Mouse (Mus musculus): ENCODE results near the gene Ly6c2.
A peak's percentile ranks its signal among the peaks of the same experiment; 100 is the strongest.
"Not testable (repeated sequence)": the region's sequence is repeated elsewhere in the genome, so short reads cannot be mapped to it uniquely, and the experiment has no call there.

Ly6c2 gene

DNA sequence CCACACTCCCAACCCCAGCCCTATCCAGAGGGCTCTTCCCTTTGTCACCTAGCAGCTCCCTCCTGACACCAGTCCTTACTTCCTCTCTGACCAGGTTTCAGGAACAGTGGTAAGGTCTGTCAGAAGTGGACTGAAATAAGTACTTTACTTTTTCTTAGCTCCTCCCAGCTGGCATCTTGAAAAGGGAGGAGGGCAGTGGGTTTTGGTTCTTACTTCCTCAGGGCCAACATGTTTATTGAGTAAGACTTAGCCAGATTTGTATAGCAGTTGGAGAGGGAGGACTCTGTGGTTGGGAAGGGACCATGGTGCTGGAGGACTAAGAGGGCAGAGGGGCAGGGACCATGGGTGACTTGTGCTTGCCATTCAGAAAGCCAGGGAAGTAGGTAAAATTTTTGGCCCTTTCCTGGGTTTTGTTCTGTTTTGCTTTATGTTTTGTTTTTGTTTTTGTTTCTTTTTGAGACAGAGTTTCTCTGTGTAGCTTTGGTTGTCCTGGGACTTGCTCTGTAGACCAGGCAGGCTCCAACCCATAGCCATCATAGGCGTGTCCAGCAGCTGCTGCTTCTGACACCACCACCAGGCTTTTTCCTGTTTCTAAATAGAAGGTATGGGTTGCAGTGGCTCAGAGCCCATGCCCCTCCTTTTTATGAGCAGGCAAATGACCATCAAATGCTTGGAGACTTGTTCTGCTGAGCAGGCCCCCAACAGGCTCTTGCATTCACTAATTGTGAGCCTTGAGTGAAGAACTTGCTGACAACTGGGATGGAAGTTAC lies at the start of gene Ly6c2:
Gene Ly6c2 (minus strand): TSS at position 110 of the 770 bp plus-strand sequence.
- peak; percentile 31 for DNase-seq (ENCODE audit: low read depth)

DNA sequence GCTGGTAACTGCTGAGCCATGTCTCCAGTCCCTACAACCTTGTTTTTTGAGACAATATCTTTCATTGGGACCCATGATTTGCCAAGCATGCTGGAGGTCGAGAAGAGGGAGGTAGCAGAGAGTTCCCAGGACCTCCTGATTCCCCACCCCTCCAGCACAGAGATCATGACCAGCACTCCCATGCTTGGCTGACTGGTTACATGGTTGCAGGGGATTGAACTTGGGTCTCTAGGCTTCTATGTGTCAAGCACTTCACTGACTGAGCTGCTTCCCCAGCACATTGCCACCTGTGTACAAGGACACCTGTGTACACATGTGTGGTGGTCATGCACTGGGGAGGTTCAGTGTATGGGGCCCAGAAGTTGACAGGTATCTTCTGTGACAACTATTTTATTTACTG lies 45.9 kb upstream of the Ly6c2 start:
- DNase-seq (ENCODE audit: low read depth), result no peak

DNA sequence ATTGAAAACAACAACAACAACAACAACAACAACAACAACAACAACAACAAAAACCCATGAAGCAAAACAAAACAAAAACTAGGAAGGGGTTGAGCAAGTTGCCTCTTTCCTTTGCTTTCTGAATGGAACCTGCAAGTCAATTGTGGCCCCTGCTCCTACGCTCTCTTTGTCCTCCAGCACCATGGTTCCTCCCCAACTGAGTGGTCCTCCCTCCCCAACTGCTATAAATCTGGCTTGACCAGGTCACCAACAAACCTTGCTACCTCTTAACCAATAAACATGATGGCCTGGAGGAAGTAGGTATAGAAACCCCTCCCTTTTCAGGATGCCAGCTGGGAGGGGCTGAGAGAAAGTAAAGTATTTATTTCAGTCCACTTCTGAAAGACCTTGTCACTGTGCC lies 43.2 kb upstream of the Ly6c2 start, which contains the start of gene Ly6g:
Gene Ly6g (plus strand): TSS at position 301 of the 400 bp plus-strand sequence.
- no peak for DNase-seq (ENCODE audit: low read depth)

DNA sequence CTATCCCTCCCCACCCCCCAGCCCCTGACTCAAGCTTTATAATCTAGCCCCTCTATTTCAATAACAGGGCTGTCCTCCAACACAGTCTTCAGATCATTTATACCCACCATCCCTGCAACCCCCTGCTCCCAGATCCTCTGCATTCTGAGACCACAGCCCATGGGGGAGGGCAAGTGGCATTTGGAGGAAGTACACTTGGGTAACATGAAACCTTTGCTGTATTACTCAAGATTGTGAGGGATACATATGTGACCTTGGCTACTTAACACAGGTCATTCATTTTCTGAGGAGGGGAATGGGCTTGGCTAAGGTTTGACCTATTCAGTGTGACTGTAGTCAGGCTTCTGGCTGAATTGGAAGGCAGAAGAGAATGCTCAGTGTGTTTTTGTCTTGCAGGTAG lies 41.3 kb upstream of the Ly6c2 start:
- DNase-seq (ENCODE audit: low read depth), result no peak

DNA sequence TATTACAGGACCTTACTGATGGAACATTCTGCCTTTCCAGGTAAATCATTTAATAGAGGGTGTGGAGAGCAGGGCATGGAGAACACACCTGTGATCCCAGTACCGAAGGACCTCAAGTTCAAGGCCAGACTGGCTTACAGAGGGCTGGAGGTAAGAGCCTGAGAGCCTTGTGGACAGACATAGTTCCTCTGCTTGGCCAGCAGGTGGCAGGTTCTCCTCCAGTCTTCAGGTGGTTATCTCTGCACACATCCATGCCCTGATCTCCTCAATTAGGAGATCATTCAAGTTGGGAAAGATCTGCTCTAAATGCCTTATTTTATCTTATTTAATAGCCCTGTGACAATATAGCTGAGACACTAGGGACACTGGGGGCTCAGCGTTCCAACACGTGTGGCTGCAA lies 32.0 kb upstream of the Ly6c2 start:
- peak; percentile 47 for DNase-seq (ENCODE audit: low read depth)

DNA sequence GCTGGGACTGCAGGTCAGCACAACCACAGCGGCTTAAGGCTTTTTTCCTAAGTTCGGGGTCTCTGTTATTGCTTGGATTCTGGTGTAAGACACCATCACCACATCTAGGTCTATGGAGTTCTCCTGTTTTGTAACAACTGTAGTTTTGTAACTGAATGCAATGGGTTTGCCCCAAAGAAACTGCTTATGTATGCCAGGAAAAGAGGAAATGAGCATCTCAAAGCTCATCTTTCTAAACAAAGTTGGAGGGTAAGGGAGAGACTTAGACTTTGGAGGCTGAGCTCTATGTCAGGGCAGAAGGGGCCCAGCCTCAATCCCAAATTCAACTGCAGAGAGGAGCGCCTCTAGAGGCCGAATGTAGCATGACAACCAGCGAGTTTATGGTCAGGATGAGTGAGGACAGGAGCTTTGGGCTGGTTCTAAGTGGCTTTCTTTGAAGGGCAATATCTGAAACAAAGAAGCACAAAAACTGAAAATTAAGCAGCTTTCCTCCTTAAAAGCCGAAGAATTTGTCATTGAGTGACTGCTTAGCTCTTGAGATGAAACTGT lies 30.1 kb upstream of the Ly6c2 start:
- peak; percentile 74 for DNase-seq (ENCODE audit: low read depth)

DNA sequence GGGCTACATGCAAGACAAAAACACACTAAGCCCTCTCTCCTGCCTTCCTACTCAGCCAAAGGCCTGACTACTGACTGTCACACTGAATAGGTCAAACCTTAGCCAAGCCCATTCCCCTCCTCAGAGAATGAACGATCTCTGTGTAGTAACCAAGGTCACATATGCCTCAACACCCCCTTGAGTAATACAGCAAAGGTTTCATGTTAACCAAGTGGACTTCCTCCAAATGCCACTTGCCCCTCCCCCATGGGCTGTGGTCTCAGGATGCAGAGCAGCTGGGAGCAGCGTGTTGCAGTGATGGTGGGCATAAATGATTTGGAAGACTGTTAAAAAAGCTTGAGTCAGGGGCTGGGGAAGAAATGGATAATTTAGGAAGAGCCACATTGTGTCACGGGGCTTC lies 26.0 kb upstream of the Ly6c2 start:
- DNase-seq (ENCODE audit: low read depth), result peak; percentile 26

DNA sequence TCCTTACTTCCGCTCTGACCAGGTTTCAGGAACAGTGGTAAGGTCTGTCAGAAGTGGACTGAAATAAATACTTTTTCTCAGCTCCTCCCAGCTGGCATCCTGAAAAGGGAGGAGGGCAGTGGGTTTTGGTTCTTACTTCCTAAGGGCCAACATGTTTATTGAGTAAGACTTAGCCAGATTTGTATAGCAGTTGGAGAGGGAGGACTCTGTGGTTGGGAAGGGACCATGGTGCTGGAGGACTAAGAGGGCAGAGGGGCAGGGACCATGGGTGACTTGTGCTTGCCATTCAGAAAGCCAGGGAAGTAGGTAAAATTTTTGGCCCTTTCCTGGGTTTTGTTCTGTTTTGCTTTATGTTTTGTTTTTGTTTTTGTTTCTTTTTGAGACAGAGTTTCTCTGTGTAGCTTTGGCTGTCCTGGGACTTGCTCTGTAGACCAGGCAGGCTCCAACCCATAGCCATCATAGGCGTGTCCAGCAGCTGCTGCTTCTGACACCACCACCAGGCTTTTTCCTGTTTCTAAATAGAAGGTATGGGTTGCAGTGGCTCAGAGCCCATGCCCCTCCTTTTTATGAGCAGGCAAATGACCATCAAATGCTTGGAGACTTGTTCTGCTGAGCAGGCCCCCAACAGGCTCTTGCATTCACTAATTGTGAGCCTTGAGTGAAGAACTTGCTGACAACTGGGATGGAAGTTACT lies 23.5 kb upstream of the Ly6c2 start:
- DNase-seq (ENCODE audit: low read depth), result not testable (repeated sequence)

DNA sequence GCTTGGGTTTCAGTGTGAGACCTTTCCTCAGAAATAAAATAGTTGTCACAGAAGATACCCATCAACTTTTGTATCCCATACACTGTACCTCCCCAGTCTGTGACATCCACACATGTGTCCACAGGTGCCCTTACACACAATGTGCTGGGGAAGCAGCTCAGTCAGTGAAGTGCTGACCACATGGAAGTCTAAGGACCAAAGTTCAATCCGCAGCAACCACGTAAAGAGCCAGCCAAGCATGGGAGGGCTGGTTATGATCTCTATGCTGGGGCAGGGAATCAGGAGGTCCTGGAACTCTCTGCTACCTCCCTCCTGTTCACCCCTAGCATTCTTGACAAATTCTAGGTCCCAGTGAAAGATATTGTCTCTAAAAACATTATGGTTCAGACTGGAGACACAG lies 20.6 kb upstream of the Ly6c2 start:
- DNase-seq (ENCODE audit: low read depth), result not testable (repeated sequence)

DNA sequence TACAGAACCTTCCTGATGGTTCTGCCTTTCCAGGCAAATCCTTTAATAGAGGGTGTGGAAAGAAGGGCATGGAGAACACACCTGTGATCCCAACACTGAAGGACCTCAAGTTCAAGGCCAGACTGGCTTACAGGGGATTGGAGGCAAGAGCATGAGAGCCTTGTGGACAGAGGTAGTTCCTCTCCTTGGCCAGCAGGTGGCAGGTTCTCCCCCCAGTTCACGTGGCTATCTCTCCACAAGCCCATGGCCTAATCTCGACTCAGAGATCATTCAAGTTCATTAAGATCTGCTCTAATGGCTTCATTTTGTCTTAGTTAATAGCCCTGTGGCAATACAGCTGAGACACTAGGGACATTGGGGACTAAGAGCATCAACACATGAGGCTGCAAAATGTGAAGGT lies 8.3 kb upstream of the Ly6c2 start:
- DNase-seq (ENCODE audit: low read depth), result peak; percentile 77

DNA sequence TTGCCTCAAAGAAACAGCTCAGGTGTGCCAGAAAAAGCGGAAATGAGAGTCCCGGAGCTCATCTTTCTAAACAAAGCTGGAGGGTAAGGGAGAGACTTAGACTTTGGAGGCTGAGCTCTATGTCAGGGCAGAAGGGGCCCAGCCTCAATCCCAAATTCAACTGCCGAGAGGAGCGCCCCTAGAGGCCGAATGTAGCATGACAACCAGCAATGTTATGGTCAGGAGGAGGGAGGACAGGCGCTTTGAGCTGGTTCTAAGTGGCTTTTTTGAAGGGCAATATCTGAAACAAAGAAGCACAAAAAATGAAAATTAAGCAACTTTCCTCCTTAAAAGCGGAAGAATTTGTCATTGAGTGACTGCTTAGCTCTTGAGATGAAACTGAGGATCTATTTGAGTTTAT lies 7.0 kb upstream of the Ly6c2 start:
- DNase-seq (ENCODE audit: low read depth), result peak; percentile 79

DNA sequence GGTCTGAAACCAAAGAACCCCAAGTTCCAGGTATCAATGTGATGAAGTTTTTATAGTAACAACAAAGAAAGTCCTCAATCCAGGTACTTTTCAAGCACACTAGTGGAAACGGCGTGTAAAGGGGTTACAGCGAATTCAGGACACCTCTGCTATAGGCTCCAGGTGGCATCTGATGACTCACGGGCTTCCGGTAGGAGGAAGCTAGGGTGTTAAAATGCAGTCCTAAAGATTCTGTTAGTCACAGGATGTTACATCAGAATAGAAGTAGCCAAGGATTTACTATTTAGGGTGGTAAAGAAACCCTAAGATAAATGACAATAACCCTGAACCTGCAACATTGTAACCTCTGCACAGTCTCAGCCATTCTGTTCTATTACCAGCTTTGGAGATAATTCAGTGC lies 5.7 kb upstream of the Ly6c2 start:
- peak; percentile 80 for DNase-seq (ENCODE audit: low read depth)

DNA sequence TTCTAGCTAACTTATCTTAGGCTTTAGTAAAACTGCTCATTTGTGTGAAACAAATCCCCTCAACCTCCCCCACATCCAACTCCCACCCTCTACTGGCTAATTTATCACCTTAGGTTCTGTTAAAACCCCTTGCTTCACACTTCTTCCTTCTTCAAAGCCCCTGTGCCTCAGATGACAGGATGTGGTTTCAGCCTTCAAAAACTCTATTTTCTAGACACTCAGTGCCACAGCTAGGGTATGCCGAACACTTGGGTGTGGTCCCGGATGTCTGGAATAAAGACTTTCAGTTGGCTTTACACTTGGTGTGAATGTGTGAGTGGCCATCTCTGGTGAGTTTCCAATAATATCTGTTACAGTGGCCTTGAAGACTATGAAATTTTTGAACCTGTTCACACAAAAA lies 4.8 kb upstream of the Ly6c2 start:
- DNase-seq (ENCODE audit: low read depth), result peak; percentile 88

DNA sequence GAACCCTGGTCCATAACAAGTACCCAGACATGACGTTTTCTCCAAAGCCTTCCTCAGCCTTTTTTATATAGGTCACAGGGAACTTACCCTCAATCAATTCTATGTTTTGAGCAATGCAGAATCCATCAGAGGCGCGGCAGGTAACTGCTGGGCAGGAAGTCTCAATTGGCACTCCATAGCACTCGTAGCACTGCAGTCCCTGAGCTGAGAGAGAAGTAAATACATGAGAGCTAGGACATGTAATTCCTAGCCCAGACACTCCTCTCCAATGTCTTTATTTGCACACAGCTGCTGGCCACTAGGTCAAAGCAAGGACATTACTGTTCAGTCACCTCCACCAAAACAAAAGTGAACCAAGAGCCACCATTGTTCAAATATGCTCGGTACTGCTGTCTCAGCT lies 1.3 kb downstream of the Ly6c2 start:
- DNase-seq (ENCODE audit: low read depth), result not testable (repeated sequence)

DNA sequence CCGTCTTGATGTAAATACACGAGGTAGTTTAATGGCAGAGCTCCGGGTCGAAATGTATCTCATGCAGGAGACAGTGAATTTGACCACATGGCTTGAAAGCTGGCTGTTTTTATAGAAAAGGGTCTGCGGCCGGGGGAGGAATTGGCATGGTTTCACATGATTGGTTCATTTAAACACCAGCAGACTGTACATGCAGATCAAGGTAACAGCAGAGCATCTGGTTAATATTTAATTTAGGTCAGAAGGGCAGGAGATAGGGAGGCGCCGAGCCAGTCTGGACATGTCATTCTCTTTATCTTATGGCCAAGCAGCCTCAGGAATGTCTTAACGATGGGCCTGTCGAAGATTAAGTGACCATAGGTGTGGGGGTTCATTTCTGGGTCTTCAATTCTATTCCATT lies 12.5 kb downstream of the Ly6c2 start:
- no peak for DNase-seq (ENCODE audit: low read depth)

DNA sequence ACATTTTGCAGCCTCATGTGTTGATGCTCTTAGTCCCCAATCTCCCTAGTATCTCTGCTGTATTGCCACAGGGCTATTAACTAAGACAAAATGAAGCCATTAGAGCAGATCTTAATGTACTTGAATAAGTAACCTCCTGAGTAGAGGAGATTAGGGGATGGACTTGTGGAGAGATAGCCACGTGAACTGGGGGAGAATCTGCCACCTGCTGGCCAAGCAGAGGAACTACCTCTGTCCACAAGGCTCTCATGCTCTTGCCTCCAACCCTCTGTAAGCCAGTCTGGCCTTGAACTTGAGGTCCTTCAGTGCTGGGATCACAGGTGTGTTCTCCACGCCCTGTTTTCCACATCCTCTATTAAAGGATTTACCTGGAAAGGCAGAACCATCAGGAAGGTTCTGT lies 23.7 kb downstream of the Ly6c2 start:
- DNase-seq (ENCODE audit: low read depth), result peak; percentile 46

DNA sequence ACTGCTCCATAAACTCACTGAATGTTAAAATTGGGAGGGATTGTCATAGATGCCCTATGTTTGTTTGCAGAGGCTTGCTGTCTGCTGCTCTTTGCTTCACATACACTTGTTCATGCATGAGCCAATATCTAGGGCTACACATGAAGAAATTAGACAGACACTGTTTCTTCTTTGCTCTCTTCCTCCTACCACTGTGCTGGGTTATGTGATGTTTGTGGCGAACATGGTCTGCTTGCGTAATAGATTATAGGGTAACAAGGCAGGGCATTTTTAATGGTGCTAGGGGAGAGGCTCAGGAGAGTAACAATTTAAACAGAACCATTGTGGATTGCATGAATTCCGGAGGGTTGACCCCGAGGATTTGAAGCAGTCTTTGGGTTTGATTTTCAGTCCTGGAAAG lies 41.8 kb downstream of the Ly6c2 start:
- DNase-seq (ENCODE audit: low read depth), result no peak

DNA sequence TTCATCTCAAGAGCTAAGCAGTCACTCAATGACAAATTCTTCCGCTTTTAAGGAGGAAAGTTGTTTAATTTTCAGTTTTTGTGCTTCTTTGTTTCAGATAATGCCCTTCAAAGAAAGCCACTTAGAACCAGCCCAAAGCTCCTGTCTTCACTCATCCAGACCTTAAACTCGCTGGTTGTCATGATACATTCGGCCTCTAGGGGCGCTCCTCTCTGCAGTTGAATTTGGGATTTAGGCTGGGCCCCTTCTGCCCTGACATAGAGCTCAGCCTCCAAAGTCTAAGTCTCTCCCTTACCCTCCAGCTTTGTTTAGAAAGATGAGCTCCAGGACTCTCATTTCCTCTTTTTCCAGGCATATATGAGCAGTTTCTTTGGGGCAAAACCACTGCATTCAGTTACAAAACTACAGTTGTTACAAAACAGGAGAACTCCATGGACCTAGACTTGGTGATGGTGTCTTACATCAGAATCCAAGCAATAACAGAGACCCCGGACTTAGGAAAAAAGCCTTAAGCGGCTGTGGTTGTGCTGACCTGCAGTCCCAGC lies 49.7 kb downstream of the Ly6c2 start:
- peak; percentile 87 for DNase-seq (ENCODE audit: low read depth)

DNA sequence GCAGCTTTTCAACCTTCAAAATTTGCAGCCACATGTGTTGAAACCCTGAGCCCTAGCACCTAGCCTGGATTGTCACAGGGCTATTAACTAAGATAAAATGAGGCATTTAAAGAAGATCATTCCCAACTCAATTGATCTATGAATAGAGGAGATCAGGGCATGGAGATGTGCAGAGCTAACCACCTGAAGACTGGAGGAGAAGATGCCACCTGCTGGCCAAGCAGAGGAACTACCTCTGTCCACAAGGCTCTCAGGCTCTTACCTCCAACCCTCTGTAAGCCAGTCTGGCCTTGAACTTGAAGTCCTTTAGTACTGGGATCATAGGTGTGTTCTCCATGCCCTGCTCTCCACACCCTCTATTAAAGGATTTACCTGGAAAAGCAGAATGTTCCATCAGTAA lies 51.3 kb downstream of the Ly6c2 start:
- peak; percentile 82 for DNase-seq (ENCODE audit: low read depth)
